Mouse (Mus musculus) liver, postnatal 0 days (tissue): ENCODE data around the gene Suz12. TPM values are rescaled to one million over a fixed set of nuclear protein-coding genes. Genes with fewer than 3 reads are reported as not detected.
A peak's percentile ranks its signal among the peaks of the same experiment; 100 is the strongest.

Experiments
- ATAC-seq: fragments of 200-750 bp; cut with Nextera tagmentation; 2 replicates; pipeline ENCODE4 v1.8.0; 2017; ENCODE audit warnings: mild to moderate bottlenecking, moderate library complexity
- DNase-seq: peaks from one replicate; pipeline ENCODE4 v3.0.0-alpha.2; 2016
- H3K27ac ChIP-seq: fragments of 300-500 bp; sonication (generic); 2 replicates; pipeline ENCODE4 v1.5.1; 2014; ENCODE audit warnings: antibody characterized with exemption, moderate library complexity, mild to moderate bottlenecking, low read depth
- H3K27me3 ChIP-seq: fragments of 300-500 bp; sonication (generic); 2 replicates; pipeline ENCODE4 v1.6.1; 2014; ENCODE audit warnings: low read length, control low read depth, mixed read lengths; ENCODE audit not compliant: insufficient read depth
- H3K36me3 ChIP-seq: fragments of 300-500 bp; sonication (generic); replicated peaks from 2 replicates; pipeline ENCODE4 v1.6.1; 2014; ENCODE audit warnings: mild to moderate bottlenecking, control low read depth, low read length, moderate library complexity, mixed read lengths; ENCODE audit not compliant: insufficient read depth
- H3K4me1 ChIP-seq: fragments of 300-500 bp; sonication (generic); 2 replicates; pipeline ENCODE4 v1.6.1; 2014; ENCODE audit warnings: antibody characterized with exemption, mild to moderate bottlenecking, control low read depth; ENCODE audit not compliant: insufficient read depth
- H3K4me2 ChIP-seq: fragments of 300-500 bp; sonication (generic); 2 replicates; pipeline ENCODE4 v1.6.1; 2014; ENCODE audit warnings: low read depth, mild to moderate bottlenecking, low read length, moderate library complexity, mixed read lengths
- H3K4me3 ChIP-seq: fragments of 300-500 bp; sonication (generic); 2 replicates; pipeline ENCODE4 v1.5.1; 2014; ENCODE audit warnings: low read depth, low read length
- H3K9ac ChIP-seq: fragments of 300-500 bp; sonication (generic); replicated peaks from 2 replicates; pipeline ENCODE4 v1.6.1; 2014; ENCODE audit warnings: mild to moderate bottlenecking, moderate library complexity
- H3K9me3 ChIP-seq: fragments of 300-500 bp; sonication (generic); 2 replicates; pipeline ENCODE4 v1.6.1; 2016; ENCODE audit warnings: mild to moderate bottlenecking, control low read depth, low read length, mixed read lengths
- CTCF ChIP-seq: sonication (generic); IDR thresholded peaks from 2 replicates; pipeline ENCODE4 v1.5.1; 2016; ENCODE audit warnings: antibody characterized with exemption, low read depth
- EP300 ChIP-seq: IDR thresholded peaks from 2 replicates; pipeline ENCODE4 v1.6.1; 2016; ENCODE audit warnings: antibody characterized with exemption, low read depth, mild to moderate bottlenecking
- WGBS: fragments of 180-500 bp; shearing (Covaris S2); extraction: QIAGEN DNeasy Blood & Tissue Kit; methylation state at CpG from one replicate; pipeline ENCODE4 v1.1.7; 2014; ENCODE audit not compliant: insufficient replicate concordance; 5-methylcytosine and 5-hydroxymethylcytosine counted together
- polyA plus RNA-seq: library from polyadenylated mRNA; unstranded; fragments of >200 nt; fragmentation: Nextera tagmentation; extraction: Ambion mirVana; gene quantifications from 2 replicates; pipeline ENCODE4 v1.2.1, GENCODE M21; 2015

Gene Suz12
- polyA plus RNA-seq, 1 experiment from 2014 or later: 11.2 TPM

GRCm38 (mm10) chr11:80078831-80079230 is 85.9 kb downstream of the Suz12 start:
- Histone ChIP-seq H3K4me1 (peaks cover 20% of the 10 kb centered on the region), H3K4me2 (peak overlapping the region; percentile 86), H3K36me3 (peaks cover 9% of the 10 kb centered on the region), H3K9ac (peak overlapping the region; percentile 18; the same call in 1 of the 2 replicates), H3K27ac (peak overlapping the region; percentile 36; the same call in 1 of the 2 replicates), H3K27me3 (no peaks in the 10 kb centered on the region), H3K9me3 (no peaks in the 10 kb centered on the region), H3K4me3 (peak overlapping the region; percentile 99)
- ATAC-seq (no peak), DNase-seq (no peak)
- WGBS: 26% methylated on average over 1 of the region's 1 CpGs
- no peak for TF ChIP-seq EP300
- no peak for TF ChIP-seq CTCF

GRCm38 (mm10) chr11:80079751-80080150 is 86.8 kb downstream of the Suz12 start:
- peak overlapping the region; percentile 100 for H3K27ac ChIP-seq
- peak overlapping the region; percentile 99 for H3K4me3 ChIP-seq
- H3K27me3 ChIP-seq: no peaks in the 10 kb centered on the region
- no peak for DNase-seq
- peak overlapping the region; percentile 86 for H3K4me2 ChIP-seq
- peaks cover 17% of the 10 kb centered on the region for H3K4me1 ChIP-seq
- H3K9ac ChIP-seq: peak overlapping the region; percentile 100
- ATAC-seq: no peak
- peaks cover 4% of the 10 kb centered on the region for H3K36me3 ChIP-seq
- no peaks in the 10 kb centered on the region for H3K9me3 ChIP-seq
- TF ChIP-seq CTCF: no peak
- peak; percentile 87 for TF ChIP-seq EP300
- 21% methylated on average over 6 of the region's 6 CpGs for WGBS

GRCm38 (mm10) chr11:80080381-80080825 is 87.5 kb downstream of the Suz12 start:
- Histone ChIP-seq H3K27me3 (no peaks in the 10 kb centered on the region), H3K4me1 (peaks cover 19% of the 10 kb centered on the region), H3K27ac (peak overlapping the region; percentile 100), H3K36me3 (peaks cover 4% of the 10 kb centered on the region), H3K9me3 (no peaks in the 10 kb centered on the region), H3K4me3 (peak overlapping the region; percentile 99), H3K9ac (peak overlapping the region; percentile 100), H3K4me2 (peak overlapping the region; percentile 86)
- DNase-seq: no peak
- WGBS: under 1% methylated on average over 29 of the region's 32 CpGs
- TF ChIP-seq CTCF (no peak), EP300 (no peak)
- peak; percentile 28 for ATAC-seq

GRCm38 (mm10) chr11:80080826-80081728 is 88.2 kb downstream of the Suz12 start, which contains the start of gene Crlf3:
Gene Crlf3, minus strand, starts transcription at chr11:80080991.
- peak within 1 kb of the TSS; percentile 86 for H3K4me2 ChIP-seq
- peak; percentile 53 for TF ChIP-seq CTCF
- TF ChIP-seq EP300: peak; percentile 94
- H3K4me1 ChIP-seq: peaks cover 26% of the 10 kb centered on the region
- DNase-seq (peak; percentile 97), ATAC-seq (peak; percentile 87)
- H3K4me3 ChIP-seq: peak within 1 kb of the TSS; percentile 99
- H3K9me3 ChIP-seq: no peaks in the 10 kb centered on the region
- H3K27me3 ChIP-seq: no peaks in the 10 kb centered on the region
- 2% methylated on average over 42 of the region's 55 CpGs for WGBS
- H3K27ac ChIP-seq: peak within 1 kb of the TSS; percentile 100
- H3K36me3 ChIP-seq: peaks cover 4% of the 10 kb centered on the region
- H3K9ac ChIP-seq: peak within 1 kb of the TSS; percentile 100

GRCm38 (mm10) chr11:80081786-80082319 is 88.9 kb downstream of the Suz12 start:
- no peak for DNase-seq
- 39% methylated on average over 7 of the region's 7 CpGs for WGBS
- peak overlapping the region; percentile 100; the same call in 1 of the 2 replicates for H3K9ac ChIP-seq
- no peaks in the 10 kb centered on the region for H3K9me3 ChIP-seq
- no peaks in the 10 kb centered on the region for H3K27me3 ChIP-seq
- peaks cover 26% of the 10 kb centered on the region for H3K4me1 ChIP-seq
- H3K36me3 ChIP-seq: peaks cover 4% of the 10 kb centered on the region
- H3K27ac ChIP-seq: peak overlapping the region; percentile 100
- H3K4me2 ChIP-seq: peak overlapping the region; percentile 86
- TF ChIP-seq EP300: no peak
- no peak for TF ChIP-seq CTCF
- ATAC-seq: no peak
- H3K4me3 ChIP-seq: peak overlapping the region; percentile 99; the same call in 1 of the 2 replicates

Other genes with a start within 250 kb of the Suz12 start
- gene Utp6, start 30.7 kb upstream of the Suz12 start, polyA plus RNA-seq: 15.1 and 15.9 TPM in 2 replicates
- gene Crlf3, start 87.9 kb downstream of the Suz12 start, polyA plus RNA-seq: 45.7 and 47.8 TPM in 2 replicates
- gene Atad5, start 96.3 kb downstream of the Suz12 start, polyA plus RNA-seq: 3.7 and 4.9 TPM in 2 replicates
- gene Tefm, start 149.1 kb downstream of the Suz12 start, polyA plus RNA-seq: 17.1 and 18.0 TPM in 2 replicates
- 10.8 and 12.1 TPM in 2 replicates for gene Adap2, start 161.0 kb downstream of the Suz12 start, polyA plus RNA-seq
- 6.8 and 7.7 TPM in 2 replicates for gene Rnf135, start 190.7 kb downstream of the Suz12 start, polyA plus RNA-seq
- 22.7 and 24.6 TPM in 2 replicates for gene Rhot1, start 215.9 kb downstream of the Suz12 start, polyA plus RNA-seq